Mouse (Mus musculus) midbrain, embryonic 16.5 days (tissue): ENCODE results near the gene Wdr49. TPM values are rescaled to one million over a fixed set of nuclear protein-coding genes. Genes with fewer than 3 reads are reported as not detected.

Experiments used
- ATAC-seq: fragments of 200-750 bp; cut with Nextera tagmentation; 2 replicates; pipeline ENCODE4 v1.8.0; 2017; ENCODE audit warnings: moderate TSS enrichment
- H3K27ac ChIP-seq: fragments of 300-500 bp; sonication (generic); 2 replicates; pipeline ENCODE4 v1.5.1; 2014; ENCODE audit warnings: mild to moderate bottlenecking, low read length, mixed read lengths
- H3K27me3 ChIP-seq: fragments of 300-500 bp; sonication (generic); 2 replicates; pipeline ENCODE4 v1.6.1; 2014; ENCODE audit warnings: low read depth, low read length, mixed read lengths; ENCODE audit not compliant: control insufficient read depth, insufficient read depth
- H3K36me3 ChIP-seq: fragments of 300-500 bp; sonication (generic); 2 replicates; pipeline ENCODE4 v1.6.1; 2014; ENCODE audit warnings: mild to moderate bottlenecking, low read length, moderate library complexity, mixed read lengths; ENCODE audit not compliant: control insufficient read depth, insufficient read depth
- H3K4me1 ChIP-seq: fragments of 300-500 bp; sonication (generic); 2 replicates; pipeline ENCODE4 v1.6.1; 2014; ENCODE audit warnings: mild to moderate bottlenecking, low read length, mixed read lengths; ENCODE audit not compliant: control insufficient read depth, insufficient read depth
- H3K4me2 ChIP-seq: fragments of 300-500 bp; sonication (generic); 2 replicates; pipeline ENCODE4 v1.6.1; 2014; ENCODE audit warnings: mild to moderate bottlenecking, low read length, mixed read lengths
- H3K4me3 ChIP-seq: fragments of 300-500 bp; sonication (generic); 2 replicates; pipeline ENCODE4 v1.5.1; 2014; ENCODE audit warnings: low read depth, mild to moderate bottlenecking, low read length, moderate library complexity, mixed read lengths
- H3K9ac ChIP-seq: fragments of 300-500 bp; sonication (generic); 2 replicates; pipeline ENCODE4 v1.6.1; 2014; ENCODE audit warnings: low read depth, low read length, mixed read lengths
- H3K9me3 ChIP-seq: fragments of 300-500 bp; sonication (generic); replicated peaks from 2 replicates; pipeline ENCODE4 v1.6.1; 2014; ENCODE audit warnings: mild to moderate bottlenecking, low read length, mixed read lengths; ENCODE audit not compliant: control insufficient read depth, poor library complexity, severe bottlenecking
- WGBS: fragments of 180-500 bp; shearing (Covaris S2); extraction: QIAGEN DNeasy Blood & Tissue Kit; methylation state at CpG from one replicate; pipeline ENCODE4 v1.1.7; 2014; 5-methylcytosine and 5-hydroxymethylcytosine counted together
- polyA plus RNA-seq: library from polyadenylated mRNA; unstranded; fragments of >200 nt; fragmentation: Nextera tagmentation; extraction: Ambion mirVana; gene quantifications from 2 replicates; pipeline ENCODE4 v1.2.1, GENCODE M21; 2015

Wdr49 gene
- polyA plus RNA-seq: 0.21 and 0.24 TPM in 2 replicates

- ATAC-seq: no peak
- H3K9me3 ChIP-seq: no peaks in the 10 kb centered on the region
These were observed at the start of gene Wdr49 for GRCm38 (mm10) chr3:75482056-75482455. Gene Wdr49, minus strand, starts transcription at chr3:75482156.

DNA sequence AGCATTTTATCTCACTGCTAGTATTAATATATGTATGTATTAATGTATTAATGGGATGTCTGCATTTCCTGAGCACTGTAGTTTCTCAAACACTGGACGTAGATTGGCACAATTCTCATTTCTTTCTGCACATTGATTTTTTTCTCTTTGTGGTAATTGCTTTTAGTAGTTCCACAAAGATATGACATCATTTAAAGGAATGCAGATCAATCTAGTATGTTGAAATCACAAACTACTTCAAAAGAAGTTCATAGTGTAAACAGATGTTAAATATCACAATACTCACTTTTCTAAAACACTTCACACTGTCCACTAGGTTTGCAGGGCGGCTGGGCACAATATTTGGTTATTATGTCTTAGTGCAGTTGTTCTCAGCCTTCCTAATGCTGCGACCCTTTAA, 49.1 kb upstream of the Wdr49 start:
- Histone ChIP-seq H3K4me3 (no peak overlapping the region), H3K36me3 (0 out of 2 replicates have a peak, but pooled peaks cover 3% of the 10 kb centered on the region)
- 92% methylated on average over 3 of the region's 3 CpGs for WGBS

More at GRCm38 (mm10) chr3:75482056-75482455, at the start of gene Wdr49:
- H3K36me3 ChIP-seq: no peaks in the 10 kb centered on the region
- no peak within 1 kb of the TSS for H3K9ac ChIP-seq
- no peaks in the 10 kb centered on the region for H3K4me1 ChIP-seq
- whole genome bisulfite sequencing: 23% methylated on average over 2 of the region's 2 CpGs
- H3K27me3 ChIP-seq: no peaks in the 10 kb centered on the region
- H3K4me2 ChIP-seq: no peak within 1 kb of the TSS
- no peak within 1 kb of the TSS for H3K27ac ChIP-seq
- H3K4me3 ChIP-seq: no peak within 1 kb of the TSS

GRCm38 (mm10) chr3:75522527-75522926, 40.6 kb upstream of the Wdr49 start:
- H3K4me2 ChIP-seq: no peak overlapping the region
- 93% methylated on average over 1 of the region's 1 CpGs for WGBS

More for the DNA sequence above, 49.1 kb upstream of the Wdr49 start:
- no peaks in the 10 kb centered on the region for H3K9me3 ChIP-seq
- no peak overlapping the region for H3K27ac ChIP-seq
- H3K9ac ChIP-seq: no peak overlapping the region
- no peaks in the 10 kb centered on the region for H3K27me3 ChIP-seq
- no peaks in the 10 kb centered on the region for H3K4me1 ChIP-seq
- no peak for ATAC-seq
- H3K4me2 ChIP-seq: no peak overlapping the region

DNA sequence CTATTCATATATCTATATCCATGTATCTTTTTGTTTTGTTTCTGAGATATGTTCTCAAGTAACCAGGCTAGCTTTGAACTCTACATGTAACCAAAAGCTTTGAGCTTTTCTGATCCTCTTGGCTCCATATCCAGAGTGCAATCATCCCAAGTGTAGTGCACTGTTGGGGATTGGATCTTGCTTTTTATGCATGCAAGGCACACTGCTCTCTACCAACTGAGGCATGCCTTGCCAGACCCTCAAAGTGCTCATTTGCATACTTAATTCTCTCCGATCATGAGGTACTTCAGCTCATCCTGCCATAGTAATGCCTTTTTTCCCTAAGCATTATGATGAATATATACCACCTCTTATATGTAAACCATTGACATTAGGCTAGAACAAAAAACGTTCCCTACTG, 39.4 kb upstream of the Wdr49 start:
- H3K4me3 ChIP-seq: no peak overlapping the region

More at GRCm38 (mm10) chr3:75522527-75522926, 40.6 kb upstream of the Wdr49 start:
- no peak for ATAC-seq
- Histone ChIP-seq H3K36me3 (peaks cover 13% of the 10 kb centered on the region), H3K9ac (no peak overlapping the region), H3K4me3 (no peak overlapping the region), H3K9me3 (no peaks in the 10 kb centered on the region), H3K27me3 (no peaks in the 10 kb centered on the region), H3K4me1 (no peaks in the 10 kb centered on the region), H3K27ac (no peak overlapping the region)

DNA sequence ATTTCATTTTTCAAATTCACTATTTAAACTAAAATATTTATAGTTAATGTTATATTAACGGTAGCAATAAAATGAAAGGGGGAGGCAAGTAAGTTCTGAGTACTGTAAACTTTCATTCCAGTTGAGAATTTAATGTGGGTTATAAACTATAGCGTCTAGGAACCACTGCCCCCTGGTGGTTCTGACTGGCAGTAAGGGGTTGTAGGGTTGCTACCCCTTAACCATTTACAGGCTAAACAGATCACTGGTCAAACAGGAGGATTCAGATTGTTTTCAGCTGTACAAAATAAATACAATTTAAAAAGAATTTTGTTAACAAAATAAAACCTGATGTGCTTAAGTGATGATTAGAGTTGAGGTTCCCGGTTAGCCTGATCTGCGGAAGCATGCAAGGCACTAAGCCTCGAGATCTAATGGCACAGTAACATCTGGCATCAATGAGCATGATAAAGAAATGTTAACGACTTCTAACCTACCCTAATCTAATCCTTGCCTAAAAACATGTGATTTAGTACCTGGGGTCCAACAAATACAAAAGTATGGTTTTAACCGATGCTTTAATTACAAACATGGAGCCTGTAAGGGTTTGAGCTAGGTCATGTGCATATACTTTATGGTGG, 35.8 kb upstream of the Wdr49 start:
- 79% methylated on average over 7 of the region's 7 CpGs for WGBS
- Histone ChIP-seq H3K9me3 (no peaks in the 10 kb centered on the region), H3K27me3 (no peaks in the 10 kb centered on the region), H3K36me3 (peaks cover 17% of the 10 kb centered on the region), H3K27ac (no peak overlapping the region), H3K4me2 (no peak overlapping the region), H3K4me3 (no peak overlapping the region), H3K9ac (no peak overlapping the region), H3K4me1 (no peaks in the 10 kb centered on the region)
- no peak for ATAC-seq

More for the DNA sequence above, 39.4 kb upstream of the Wdr49 start:
- no peaks in the 10 kb centered on the region for H3K4me1 ChIP-seq
- peaks cover 13% of the 10 kb centered on the region for H3K36me3 ChIP-seq
- no peaks in the 10 kb centered on the region for H3K27me3 ChIP-seq
- 63% methylated on average over 2 of the region's 2 CpGs for WGBS
- H3K9me3 ChIP-seq: no peaks in the 10 kb centered on the region
- no peak overlapping the region for H3K27ac ChIP-seq
- no peak overlapping the region for H3K9ac ChIP-seq
- no peak for ATAC-seq
- H3K4me2 ChIP-seq: no peak overlapping the region

GRCm38 (mm10) chr3:75498961-75499960, 17.3 kb upstream of the Wdr49 start:
- Histone ChIP-seq H3K4me3 (no peak overlapping the region), H3K9ac (no peak overlapping the region), H3K4me1 (no peaks in the 10 kb centered on the region), H3K27me3 (no peaks in the 10 kb centered on the region), H3K27ac (no peak overlapping the region), H3K9me3 (no peaks in the 10 kb centered on the region), H3K4me2 (no peak overlapping the region), H3K36me3 (no peaks in the 10 kb centered on the region)
- ATAC-seq: no peak
- 89% methylated on average over 7 of the region's 7 CpGs for WGBS

DNA sequence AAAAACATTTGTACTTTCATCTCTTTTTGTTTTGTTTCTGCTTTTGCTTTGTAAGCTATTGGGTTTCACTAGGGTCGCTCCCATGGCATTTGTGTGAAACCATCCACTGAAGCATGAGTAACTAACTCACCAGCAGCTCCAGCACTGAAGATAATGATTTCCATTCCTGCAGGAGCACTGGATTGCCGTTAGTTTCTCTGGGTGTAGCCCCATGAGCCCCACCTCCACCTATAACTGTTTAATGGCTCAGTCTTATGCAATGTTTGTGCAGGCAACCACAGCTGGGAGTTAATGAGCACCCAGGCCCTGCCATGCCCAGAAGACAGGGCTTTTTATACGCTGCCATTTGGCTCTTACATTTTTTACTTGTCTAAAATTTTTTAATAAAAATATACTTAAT, 11.0 kb upstream of the Wdr49 start:
- H3K9ac ChIP-seq: no peak overlapping the region
- no peaks in the 10 kb centered on the region for H3K9me3 ChIP-seq
- no peak overlapping the region for H3K4me3 ChIP-seq
- 64% methylated on average over 3 of the region's 3 CpGs for WGBS
- ATAC-seq: no peak
- H3K4me2 ChIP-seq: no peak overlapping the region
- no peak overlapping the region for H3K27ac ChIP-seq
- no peaks in the 10 kb centered on the region for H3K27me3 ChIP-seq
- H3K36me3 ChIP-seq: no peaks in the 10 kb centered on the region
- no peaks in the 10 kb centered on the region for H3K4me1 ChIP-seq

- Histone ChIP-seq H3K4me2 (no peak overlapping the region), H3K4me1 (no peaks in the 10 kb centered on the region), H3K9ac (no peak overlapping the region), H3K27ac (no peak overlapping the region), H3K27me3 (no peaks in the 10 kb centered on the region), H3K4me3 (no peak overlapping the region), H3K36me3 (no peaks in the 10 kb centered on the region), H3K9me3 (no peaks in the 10 kb centered on the region)
- WGBS: 75% methylated on average over 7 of the region's 7 CpGs
- ATAC-seq: no peak
These were observed 6.8 kb downstream of the Wdr49 start for GRCm38 (mm10) chr3:75475106-75475505.

GRCm38 (mm10) chr3:75474657-75475056, 7.3 kb downstream of the Wdr49 start:
- H3K4me2 ChIP-seq: no peak overlapping the region
- no peaks in the 10 kb centered on the region for H3K36me3 ChIP-seq
- no peak overlapping the region for H3K9ac ChIP-seq
- H3K27ac ChIP-seq: no peak overlapping the region
- H3K9me3 ChIP-seq: no peaks in the 10 kb centered on the region
- WGBS: 80% methylated on average over 7 of the region's 7 CpGs
- ATAC-seq: no peak
- H3K4me1 ChIP-seq: no peaks in the 10 kb centered on the region
- H3K27me3 ChIP-seq: no peaks in the 10 kb centered on the region
- no peak overlapping the region for H3K4me3 ChIP-seq
